Mouse (Mus musculus) neural tube, embryonic 11.5 days (tissue): ENCODE measurements at regions not wholly inside any gene's neighbourhood (a gene's known extent, or its start where the extent isn't known, plus 50 kb on each side); places are given as distances from the start of the nearest gene placed in this dataset.

Experiments
- ATAC-seq: fragments of 200-750 bp; cut with Nextera tagmentation; 2 replicates; pipeline ENCODE4 v1.8.0; 2017; ENCODE audit warnings: moderate number of reproducible peaks, mild to moderate bottlenecking, moderate TSS enrichment, moderate library complexity; ENCODE audit not compliant: insufficient read depth, low FRiP score, low TSS enrichment
- DNase-seq: peaks from one replicate; pipeline ENCODE4 v3.0.0-alpha.2; 2015; ENCODE audit warnings: low spot score
- H3K27ac ChIP-seq: fragments of 300-500 bp; sonication (generic); 2 replicates; pipeline ENCODE4 v1.5.1; 2014; ENCODE audit warnings: low read depth, mild to moderate bottlenecking, low read length
- H3K27me3 ChIP-seq: fragments of 300-500 bp; sonication (generic); 2 replicates; pipeline ENCODE4 v1.6.1; 2014; ENCODE audit warnings: mild to moderate bottlenecking, low read length, mixed read lengths; ENCODE audit not compliant: control insufficient read depth, insufficient read depth
- H3K36me3 ChIP-seq: fragments of 300-500 bp; sonication (generic); 2 replicates; pipeline ENCODE4 v1.6.1; 2014; ENCODE audit warnings: mild to moderate bottlenecking, low read length, moderate library complexity, mixed read lengths; ENCODE audit not compliant: control insufficient read depth, insufficient read depth
- H3K4me1 ChIP-seq: fragments of 300-500 bp; sonication (generic); 2 replicates; pipeline ENCODE4 v1.6.1; 2014; ENCODE audit warnings: low read length, mixed read lengths; ENCODE audit not compliant: control insufficient read depth, insufficient read depth
- H3K4me2 ChIP-seq: fragments of 300-500 bp; sonication (generic); 2 replicates; pipeline ENCODE4 v1.6.1; 2014; ENCODE audit warnings: low read depth, mild to moderate bottlenecking, moderate library complexity
- H3K4me3 ChIP-seq: fragments of 300-500 bp; sonication (generic); 2 replicates; pipeline ENCODE4 v1.5.1; 2014; ENCODE audit warnings: low read depth, low read length
- H3K9ac ChIP-seq: fragments of 300-500 bp; sonication (generic); 2 replicates; pipeline ENCODE4 v1.6.1; 2014; ENCODE audit warnings: mild to moderate bottlenecking, low read length
- H3K9me3 ChIP-seq: fragments of 300-500 bp; sonication (generic); 2 replicates; pipeline ENCODE4 v1.6.1; 2016; ENCODE audit warnings: low read length; ENCODE audit not compliant: control insufficient read depth
- WGBS: fragments of 180-500 bp; shearing (Covaris S2); extraction: QIAGEN DNeasy Blood & Tissue Kit; methylation state at CpG from one replicate; pipeline ENCODE4 v1.1.7; 2014; 5-methylcytosine and 5-hydroxymethylcytosine counted together

GRCm38 (mm10) chr12:58619508-58620310, 350.6 kb upstream of the Clec14a start:
- DNase-seq, result no peak
- ATAC-seq, result no peak
- 88% methylated on average over 7 of the region's 7 CpGs for WGBS
- H3K9ac ChIP-seq, result no peak overlapping the region
- no peaks in the 10 kb centered on the region for H3K4me1 ChIP-seq
- no peak overlapping the region for H3K4me3 ChIP-seq
- no peak overlapping the region for H3K27ac ChIP-seq
- H3K9me3 ChIP-seq, result no peaks in the 10 kb centered on the region
- H3K4me2 ChIP-seq, result no peak overlapping the region
- no peaks in the 10 kb centered on the region for H3K27me3 ChIP-seq
- no peaks in the 10 kb centered on the region for H3K36me3 ChIP-seq

- DNase-seq (no peak), ATAC-seq (no peak)
- Histone ChIP-seq H3K27me3 (no peaks in the 10 kb centered on the region), H3K4me1 (no peaks in the 10 kb centered on the region), H3K9ac (no peak overlapping the region), H3K4me2 (no peak overlapping the region), H3K9me3 (no peaks in the 10 kb centered on the region), H3K36me3 (no peaks in the 10 kb centered on the region), H3K4me3 (no peak overlapping the region), H3K27ac (no peak overlapping the region)
- WGBS, result 89% methylated on average over 9 of the region's 9 CpGs
Observed at GRCm38 (mm10) chr12:58594781-58595180, 325.7 kb upstream of the Clec14a start.

GRCm38 (mm10) chr12:58591480-58591829, 322.4 kb upstream of the Clec14a start:
- ATAC-seq (no peak), DNase-seq (no peak)
- Histone ChIP-seq H3K9me3 (no peaks in the 10 kb centered on the region), H3K27ac (no peak overlapping the region), H3K27me3 (no peaks in the 10 kb centered on the region), H3K4me1 (no peaks in the 10 kb centered on the region), H3K4me3 (no peak overlapping the region), H3K4me2 (no peak overlapping the region), H3K9ac (no peak overlapping the region), H3K36me3 (no peaks in the 10 kb centered on the region)
- WGBS, result 89% methylated on average over 3 of the region's 3 CpGs

GRCm38 (mm10) chr12:58590547-58591479, 321.7 kb upstream of the Clec14a start:
- no peak overlapping the region for H3K4me3 ChIP-seq
- 81% methylated on average over 7 of the region's 7 CpGs for WGBS
- H3K4me1 ChIP-seq, result no peaks in the 10 kb centered on the region
- no peak for ATAC-seq
- H3K27me3 ChIP-seq, result no peaks in the 10 kb centered on the region
- no peak overlapping the region for H3K4me2 ChIP-seq
- H3K27ac ChIP-seq, result no peak overlapping the region
- no peak overlapping the region for H3K9ac ChIP-seq
- no peak for DNase-seq
- H3K9me3 ChIP-seq, result no peaks in the 10 kb centered on the region
- no peaks in the 10 kb centered on the region for H3K36me3 ChIP-seq

- Histone ChIP-seq H3K9ac (no peak overlapping the region), H3K36me3 (no peaks in the 10 kb centered on the region), H3K4me2 (no peak overlapping the region), H3K9me3 (no peaks in the 10 kb centered on the region), H3K27ac (no peak overlapping the region), H3K27me3 (no peaks in the 10 kb centered on the region), H3K4me1 (no peaks in the 10 kb centered on the region), H3K4me3 (no peak overlapping the region)
- 90% methylated on average over 5 of the region's 5 CpGs for WGBS
- ATAC-seq (no peak), DNase-seq (no peak)
Observed at GRCm38 (mm10) chr12:58581811-58582572, 312.9 kb upstream of the Clec14a start.

GRCm38 (mm10) chr12:58569056-58569455, 300.0 kb upstream of the Clec14a start:
- no peak for ATAC-seq
- H3K4me2 ChIP-seq, result no peak overlapping the region

GRCm38 (mm10) chr12:58560840-58561239, 291.8 kb upstream of the Clec14a start:
- 90% methylated on average over 5 of the region's 5 CpGs for WGBS
- Histone ChIP-seq H3K4me3 (no peak overlapping the region), H3K9ac (no peak overlapping the region), H3K4me1 (no peaks in the 10 kb centered on the region), H3K9me3 (no peaks in the 10 kb centered on the region), H3K36me3 (no peaks in the 10 kb centered on the region), H3K4me2 (no peak overlapping the region), H3K27ac (no peak overlapping the region), H3K27me3 (no peaks in the 10 kb centered on the region)
- DNase-seq, result no peak
- ATAC-seq, result no peak

More at GRCm38 (mm10) chr12:58569056-58569455, 300.0 kb upstream of the Clec14a start:
- Histone ChIP-seq H3K9ac (no peak overlapping the region), H3K36me3 (no peaks in the 10 kb centered on the region), H3K27me3 (no peaks in the 10 kb centered on the region), H3K4me1 (no peaks in the 10 kb centered on the region), H3K27ac (no peak overlapping the region), H3K4me3 (no peak overlapping the region), H3K9me3 (no peaks in the 10 kb centered on the region)
- DNase-seq, result no peak
- WGBS, result 91% methylated on average over 1 of the region's 1 CpGs

GRCm38 (mm10) chr12:58559833-58560232, 290.7 kb upstream of the Clec14a start:
- H3K4me2 ChIP-seq, result no peak overlapping the region
- no peak overlapping the region for H3K4me3 ChIP-seq
- no peak overlapping the region for H3K27ac ChIP-seq
- H3K9me3 ChIP-seq, result no peaks in the 10 kb centered on the region
- ATAC-seq (no peak), DNase-seq (no peak)
- H3K4me1 ChIP-seq, result no peaks in the 10 kb centered on the region
- no peak overlapping the region for H3K9ac ChIP-seq
- WGBS, result 40% methylated on average over 1 of the region's 1 CpGs
- no peaks in the 10 kb centered on the region for H3K36me3 ChIP-seq
- H3K27me3 ChIP-seq, result no peaks in the 10 kb centered on the region
